Mouse (Mus musculus): ENCODE measurements at regions not wholly inside any gene's neighbourhood (a gene's known extent, or its start where the extent isn't known, plus 50 kb on each side); places are given as distances from the start of the nearest gene placed in this dataset.

DNA sequence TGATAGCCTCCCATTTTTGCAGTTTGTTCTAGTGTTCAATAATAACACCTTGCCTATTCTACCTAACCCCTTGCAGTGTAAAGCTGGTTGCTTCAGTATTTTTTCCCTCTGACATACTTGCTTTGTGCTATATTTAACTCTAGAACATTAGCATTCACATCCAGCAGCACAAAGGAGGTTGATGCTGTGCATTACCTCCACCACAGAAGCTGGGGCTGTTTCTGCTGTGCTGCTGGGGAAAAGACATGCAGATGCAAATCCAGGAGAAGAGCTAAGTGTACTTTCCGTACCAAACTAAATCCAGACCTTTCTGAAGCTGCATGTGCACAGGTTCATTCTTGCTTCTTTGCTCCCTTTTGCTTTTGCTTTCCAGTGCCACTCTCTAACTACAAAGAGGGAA, 403.9 kb upstream of the Mef2c start:
- Histone ChIP-seq H3K9me3 (ENCODE audit: control insufficient read depth, low read length) (no peaks in the 10 kb centered on the region), H3K4me2 (ENCODE audit: low read length) (no peak overlapping the region), H3K27ac (replicated peaks; ENCODE audit: low read depth, low read length) (no peak overlapping the region), H3K36me3 (ENCODE audit: control insufficient read depth, insufficient read depth, low read length) (no peaks in the 10 kb centered on the region), H3K27me3 (ENCODE audit: control insufficient read depth, insufficient read depth, low read length) (no peaks in the 10 kb centered on the region), H3K9ac (replicated peaks; ENCODE audit: low read length) (no peak overlapping the region), H3K4me3 (replicated peaks; ENCODE audit: low read depth, low read length) (no peak overlapping the region), H3K4me1 (ENCODE audit: control insufficient read depth, insufficient read depth, low read length) (no peaks in the 10 kb centered on the region)
- no peak for ATAC-seq (ENCODE audit: low FRiP score, low TSS enrichment)
- no peak for DNase-seq
- WGBS = 79% methylated on average over 1 of the region's 1 CpGs

GRCm38 (mm10) chr13:83110610-83111009, 393.2 kb upstream of the Mef2c start:
- Histone ChIP-seq H3K27ac (replicated peaks; ENCODE audit: low read depth, low read length) (no peak overlapping the region), H3K4me1 (ENCODE audit: control insufficient read depth, insufficient read depth, low read length) (no peaks in the 10 kb centered on the region), H3K36me3 (ENCODE audit: control insufficient read depth, insufficient read depth, low read length) (no peaks in the 10 kb centered on the region), H3K9ac (replicated peaks; ENCODE audit: low read length) (no peak overlapping the region), H3K9me3 (ENCODE audit: control insufficient read depth, low read length) (no peaks in the 10 kb centered on the region), H3K4me3 (replicated peaks; ENCODE audit: low read depth, low read length) (no peak overlapping the region), H3K27me3 (ENCODE audit: control insufficient read depth, insufficient read depth, low read length) (no peaks in the 10 kb centered on the region), H3K4me2 (ENCODE audit: low read length) (no peak overlapping the region)
- no peak for ATAC-seq (ENCODE audit: low FRiP score, low TSS enrichment)
- DNase-seq = no peak
- WGBS = 76% methylated on average over 3 of the region's 3 CpGs

DNA sequence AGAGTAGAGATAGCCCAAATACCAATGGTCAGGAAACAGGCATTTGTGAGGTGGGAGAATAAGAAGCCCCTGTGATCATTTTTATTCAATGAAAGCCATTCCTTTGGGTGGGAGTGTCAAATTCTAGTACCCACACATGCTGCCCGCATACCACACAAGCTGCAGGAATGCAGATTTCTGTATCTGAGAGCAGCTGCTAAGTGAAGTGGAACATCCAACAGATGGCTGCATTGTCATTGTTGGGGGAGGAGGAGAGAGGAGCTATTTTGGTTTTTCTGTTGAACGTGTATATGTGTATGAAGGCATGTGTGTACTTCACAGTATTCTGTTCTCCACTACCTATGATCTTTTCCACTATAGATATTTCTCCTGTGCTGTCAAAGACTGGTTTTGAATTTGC, 392.3 kb upstream of the Mef2c start:
- Histone ChIP-seq H3K9ac (replicated peaks; ENCODE audit: low read length) (no peak overlapping the region), H3K4me2 (ENCODE audit: low read length) (no peak overlapping the region), H3K36me3 (ENCODE audit: control insufficient read depth, insufficient read depth, low read length) (no peaks in the 10 kb centered on the region), H3K27ac (replicated peaks; ENCODE audit: low read depth, low read length) (no peak overlapping the region), H3K4me1 (ENCODE audit: control insufficient read depth, insufficient read depth, low read length) (no peaks in the 10 kb centered on the region), H3K4me3 (replicated peaks; ENCODE audit: low read depth, low read length) (no peak overlapping the region), H3K9me3 (ENCODE audit: control insufficient read depth, low read length) (no peaks in the 10 kb centered on the region), H3K27me3 (ENCODE audit: control insufficient read depth, insufficient read depth, low read length) (no peaks in the 10 kb centered on the region)
- ATAC-seq (ENCODE audit: low FRiP score, low TSS enrichment) (peak; percentile 65; the same call in 1 of the 2 replicates), DNase-seq (peak; percentile 27)
- 5% methylated on average over 2 of the region's 2 CpGs for WGBS

GRCm38 (mm10) chr13:83112323-83112722, 391.5 kb upstream of the Mef2c start:
- Histone ChIP-seq H3K27ac (replicated peaks; ENCODE audit: low read depth, low read length) (no peak overlapping the region), H3K36me3 (ENCODE audit: control insufficient read depth, insufficient read depth, low read length) (no peaks in the 10 kb centered on the region), H3K9me3 (ENCODE audit: control insufficient read depth, low read length) (no peaks in the 10 kb centered on the region), H3K4me3 (replicated peaks; ENCODE audit: low read depth, low read length) (no peak overlapping the region), H3K4me1 (ENCODE audit: control insufficient read depth, insufficient read depth, low read length) (no peaks in the 10 kb centered on the region), H3K27me3 (ENCODE audit: control insufficient read depth, insufficient read depth, low read length) (no peaks in the 10 kb centered on the region), H3K4me2 (ENCODE audit: low read length) (no peak overlapping the region), H3K9ac (replicated peaks; ENCODE audit: low read length) (no peak overlapping the region)
- ATAC-seq (ENCODE audit: low FRiP score, low TSS enrichment) (no peak), DNase-seq (no peak)
- WGBS = 72% methylated on average over 1 of the region's 1 CpGs

DNA sequence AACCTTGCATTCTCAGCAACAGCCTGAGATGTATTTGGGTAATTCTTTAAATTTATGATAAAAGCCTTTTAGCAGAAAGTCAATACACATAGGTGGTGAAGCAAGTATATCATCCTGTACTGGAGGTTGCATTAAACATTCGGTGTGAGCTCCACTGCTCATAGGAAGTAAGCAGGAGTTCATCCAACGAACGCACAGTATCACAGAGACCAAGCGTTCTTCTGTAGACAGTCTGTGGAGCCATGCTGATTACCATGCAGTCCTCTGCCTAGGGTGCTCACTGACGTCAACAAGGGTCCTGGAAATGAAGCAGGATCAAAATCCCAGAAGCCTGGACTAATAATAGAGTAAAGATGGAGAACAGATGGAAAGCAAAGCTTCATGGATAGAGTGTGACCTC, 391.1 kb upstream of the Mef2c start:
- no peak overlapping the region for H3K4me2 ChIP-seq (ENCODE audit: low read length)
- ATAC-seq (ENCODE audit: low FRiP score, low TSS enrichment) = no peak
- no peaks in the 10 kb centered on the region for H3K4me1 ChIP-seq (ENCODE audit: control insufficient read depth, insufficient read depth, low read length)
- WGBS = 79% methylated on average over 5 of the region's 5 CpGs
- no peak for DNase-seq
- no peaks in the 10 kb centered on the region for H3K9me3 ChIP-seq (ENCODE audit: control insufficient read depth, low read length)
- no peaks in the 10 kb centered on the region for H3K36me3 ChIP-seq (ENCODE audit: control insufficient read depth, insufficient read depth, low read length)
- no peaks in the 10 kb centered on the region for H3K27me3 ChIP-seq (ENCODE audit: control insufficient read depth, insufficient read depth, low read length)
- no peak overlapping the region for H3K27ac ChIP-seq (replicated peaks; ENCODE audit: low read depth, low read length)
- H3K4me3 ChIP-seq (replicated peaks; ENCODE audit: low read depth, low read length) = no peak overlapping the region
- no peak overlapping the region for H3K9ac ChIP-seq (replicated peaks; ENCODE audit: low read length)

- no peak overlapping the region for H3K4me2 ChIP-seq (ENCODE audit: low read length)
- no peaks in the 10 kb centered on the region for H3K36me3 ChIP-seq (ENCODE audit: control insufficient read depth, insufficient read depth, low read length)
- no peak overlapping the region for H3K27ac ChIP-seq (replicated peaks; ENCODE audit: low read depth, low read length)
- H3K9ac ChIP-seq (replicated peaks; ENCODE audit: low read length) = no peak overlapping the region
- no peak overlapping the region for H3K4me3 ChIP-seq (replicated peaks; ENCODE audit: low read depth, low read length)
- H3K9me3 ChIP-seq (ENCODE audit: control insufficient read depth, low read length) = no peaks in the 10 kb centered on the region
- H3K27me3 ChIP-seq (ENCODE audit: control insufficient read depth, insufficient read depth, low read length) = no peaks in the 10 kb centered on the region
- ATAC-seq (ENCODE audit: low FRiP score, low TSS enrichment) (no peak), DNase-seq (no peak)
- no peaks in the 10 kb centered on the region for H3K4me1 ChIP-seq (ENCODE audit: control insufficient read depth, insufficient read depth, low read length)
Measured at GRCm38 (mm10) chr13:83113808-83114207, 390.0 kb upstream of the Mef2c start.

DNA sequence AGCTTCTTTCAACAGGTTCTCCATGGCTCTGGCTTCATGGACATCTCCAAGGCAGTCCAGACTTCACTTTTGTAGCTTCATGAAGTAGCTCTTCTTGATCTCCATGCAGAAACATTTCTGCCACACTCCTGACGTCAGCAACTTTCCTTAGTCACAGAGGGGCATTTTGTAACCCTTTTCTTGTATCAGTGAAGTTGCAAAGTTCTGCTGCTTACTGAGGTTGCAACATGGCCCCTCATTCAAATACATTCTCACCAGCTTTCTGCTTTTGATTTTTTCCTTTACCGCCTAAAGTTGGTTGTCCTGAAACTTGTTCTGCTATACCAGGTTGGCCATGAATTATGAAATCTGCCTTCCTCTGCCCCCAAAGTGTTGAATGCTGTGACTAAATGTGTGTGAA, 389.4 kb upstream of the Mef2c start:
- Histone ChIP-seq H3K27ac (replicated peaks; ENCODE audit: low read depth, low read length) (no peak overlapping the region), H3K9me3 (ENCODE audit: control insufficient read depth, low read length) (no peaks in the 10 kb centered on the region), H3K4me1 (ENCODE audit: control insufficient read depth, insufficient read depth, low read length) (no peaks in the 10 kb centered on the region), H3K27me3 (ENCODE audit: control insufficient read depth, insufficient read depth, low read length) (no peaks in the 10 kb centered on the region), H3K4me3 (replicated peaks; ENCODE audit: low read depth, low read length) (no peak overlapping the region), H3K9ac (replicated peaks; ENCODE audit: low read length) (no peak overlapping the region), H3K36me3 (ENCODE audit: control insufficient read depth, insufficient read depth, low read length) (no peaks in the 10 kb centered on the region), H3K4me2 (ENCODE audit: low read length) (no peak overlapping the region)
- WGBS = 91% methylated on average over 2 of the region's 2 CpGs
- DNase-seq (no peak), ATAC-seq (ENCODE audit: low FRiP score, low TSS enrichment) (no peak)

DNA sequence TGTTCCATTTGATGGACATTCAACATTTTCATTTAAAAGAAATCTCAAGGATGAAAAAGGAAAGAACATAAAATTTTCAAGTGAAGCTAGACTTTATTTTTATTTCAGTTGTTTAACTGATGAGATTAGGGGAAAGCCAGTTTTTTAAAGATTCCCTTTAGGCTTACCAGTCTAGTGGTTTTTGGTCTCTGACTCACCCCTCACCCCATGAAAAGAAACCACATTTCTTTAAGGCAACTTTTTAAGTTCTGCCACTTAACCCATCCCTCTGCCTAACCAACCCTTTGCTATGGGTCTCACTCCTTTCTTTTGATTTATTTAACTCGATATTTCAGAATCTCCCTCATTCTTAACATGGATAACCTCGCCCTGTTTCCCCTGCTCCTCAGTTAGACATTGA, 388.1 kb upstream of the Mef2c start:
- H3K4me2 ChIP-seq (ENCODE audit: low read length) = no peak overlapping the region
- H3K27me3 ChIP-seq (ENCODE audit: control insufficient read depth, insufficient read depth, low read length) = no peaks in the 10 kb centered on the region
- 91% methylated on average over 2 of the region's 2 CpGs for WGBS
- H3K9me3 ChIP-seq (ENCODE audit: control insufficient read depth, low read length) = no peaks in the 10 kb centered on the region
- no peak overlapping the region for H3K27ac ChIP-seq (replicated peaks; ENCODE audit: low read depth, low read length)
- H3K9ac ChIP-seq (replicated peaks; ENCODE audit: low read length) = no peak overlapping the region
- no peak for DNase-seq
- H3K4me1 ChIP-seq (ENCODE audit: control insufficient read depth, insufficient read depth, low read length) = no peaks in the 10 kb centered on the region
- H3K4me3 ChIP-seq (replicated peaks; ENCODE audit: low read depth, low read length) = no peak overlapping the region
- ATAC-seq (ENCODE audit: low FRiP score, low TSS enrichment) = no peak
- no peaks in the 10 kb centered on the region for H3K36me3 ChIP-seq (ENCODE audit: control insufficient read depth, insufficient read depth, low read length)

DNA sequence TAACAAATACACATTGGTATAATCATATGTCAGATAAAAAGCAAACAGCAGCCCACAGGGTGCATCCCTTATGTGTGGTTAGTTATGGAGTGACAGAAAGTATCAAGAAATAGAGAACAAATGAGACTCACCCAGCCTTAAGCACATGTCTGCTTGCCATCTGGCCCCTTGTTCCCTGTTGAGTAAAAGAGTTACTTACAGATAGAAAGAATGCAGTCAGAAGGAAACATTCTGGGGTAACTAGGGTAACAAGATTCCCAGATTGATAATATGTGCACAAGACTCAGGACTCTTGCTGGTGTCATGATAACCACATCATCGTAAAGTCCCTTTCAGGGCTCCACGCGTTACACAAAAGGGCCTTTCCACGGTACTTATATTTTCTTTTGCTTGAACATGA, 383.5 kb upstream of the Mef2c start:
- Histone ChIP-seq H3K9me3 (ENCODE audit: control insufficient read depth, low read length) (no peaks in the 10 kb centered on the region), H3K9ac (replicated peaks; ENCODE audit: low read length) (no peak overlapping the region), H3K4me2 (ENCODE audit: low read length) (no peak overlapping the region), H3K4me3 (replicated peaks; ENCODE audit: low read depth, low read length) (no peak overlapping the region), H3K36me3 (ENCODE audit: control insufficient read depth, insufficient read depth, low read length) (no peaks in the 10 kb centered on the region), H3K27ac (replicated peaks; ENCODE audit: low read depth, low read length) (no peak overlapping the region), H3K27me3 (ENCODE audit: control insufficient read depth, insufficient read depth, low read length) (no peaks in the 10 kb centered on the region), H3K4me1 (ENCODE audit: control insufficient read depth, insufficient read depth, low read length) (no peaks in the 10 kb centered on the region)
- WGBS = 24% methylated on average over 4 of the region's 4 CpGs
- no peak for DNase-seq
- no peak; the same call in 1 of the 2 replicates for ATAC-seq (ENCODE audit: low FRiP score, low TSS enrichment)

Data from midbrain, embryonic 14.5 days (tissue).